Mouse (Mus musculus) heart, embryonic 15.5 days (tissue): ENCODE data around the gene Ccdc173. TPM values are rescaled to one million over a fixed set of nuclear protein-coding genes. Genes with fewer than 3 reads are reported as not detected.
A peak's percentile ranks its signal among the peaks of the same experiment; 100 is the strongest.

Experiments
- ATAC-seq: fragments of 200-750 bp; cut with Nextera tagmentation; replicated peaks from 2 replicates; pipeline ENCODE4 v1.8.0; 2017; ENCODE audit warnings: low read depth, moderate TSS enrichment; ENCODE audit not compliant: insufficient number of reproducible peaks, insufficient read depth, low FRiP score
- H3K27ac ChIP-seq: fragments of 300-500 bp; sonication (generic); 2 replicates; pipeline ENCODE4 v1.5.1; 2015; ENCODE audit warnings: mild to moderate bottlenecking, inconsistent platforms
- H3K27me3 ChIP-seq: fragments of 300-500 bp; sonication (generic); 2 replicates; pipeline ENCODE4 v1.6.1; 2015; ENCODE audit warnings: inconsistent platforms
- H3K36me3 ChIP-seq: fragments of 300-500 bp; sonication (generic); 2 replicates; pipeline ENCODE4 v1.6.1; 2015; ENCODE audit warnings: mild to moderate bottlenecking, inconsistent platforms
- H3K4me1 ChIP-seq: fragments of 300-500 bp; sonication (generic); replicated peaks from 2 replicates; pipeline ENCODE4 v1.6.1; 2015; ENCODE audit warnings: inconsistent platforms
- H3K4me2 ChIP-seq: fragments of 300-500 bp; sonication (generic); 2 replicates; pipeline ENCODE4 v1.6.1; 2015; ENCODE audit warnings: inconsistent platforms, mild to moderate bottlenecking, moderate library complexity
- H3K4me3 ChIP-seq: fragments of 300-500 bp; sonication (generic); 2 replicates; pipeline ENCODE4 v1.5.1; 2015; ENCODE audit warnings: mild to moderate bottlenecking, inconsistent platforms
- H3K9ac ChIP-seq: fragments of 300-500 bp; sonication (generic); 2 replicates; pipeline ENCODE4 v1.6.1; 2015; ENCODE audit warnings: mild to moderate bottlenecking, inconsistent platforms
- H3K9me3 ChIP-seq: fragments of 300-500 bp; sonication (generic); replicated peaks from 2 replicates; pipeline ENCODE4 v1.6.1; 2016; ENCODE audit warnings: inconsistent platforms
- WGBS: fragments of 180-500 bp; shearing (Covaris S2); methylation state at CpG from one replicate; pipeline ENCODE4 v1.1.7; 2015; ENCODE audit warnings: mixed read lengths; 5-methylcytosine and 5-hydroxymethylcytosine counted together
- polyA plus RNA-seq: library from polyadenylated mRNA; unstranded; fragments of >200 nt; fragmentation: Nextera tagmentation; extraction: Ambion mirVana; gene quantifications from 2 replicates; pipeline ENCODE4 v1.2.1, GENCODE M21; 2015

Ccdc173 gene
- polyA plus RNA-seq, 1 experiment from 2014 or later = 1.7 TPM

GRCm38 (mm10) chr2:69778836-69779177 lies 10.6 kb downstream of the Ccdc173 start:
- Histone ChIP-seq H3K27ac (no peak overlapping the region), H3K4me1 (no peaks in the 10 kb centered on the region), H3K4me2 (no peak overlapping the region), H3K27me3 (no peaks in the 10 kb centered on the region), H3K9ac (no peak overlapping the region; the same call in 1 of the 2 replicates), H3K4me3 (no peak overlapping the region), H3K9me3 (no peaks in the 10 kb centered on the region), H3K36me3 (no peaks in the 10 kb centered on the region)
- ATAC-seq = no peak
- WGBS = 43% methylated on average over 5 of the region's 5 CpGs

GRCm38 (mm10) chr2:69777985-69778835 lies 11.2 kb downstream of the Ccdc173 start:
- Histone ChIP-seq H3K27ac (no peak overlapping the region), H3K27me3 (no peaks in the 10 kb centered on the region), H3K4me1 (no peaks in the 10 kb centered on the region), H3K9ac (no peak overlapping the region; the same call in 1 of the 2 replicates), H3K4me2 (no peak overlapping the region), H3K36me3 (no peaks in the 10 kb centered on the region), H3K4me3 (no peak overlapping the region), H3K9me3 (no peaks in the 10 kb centered on the region)
- ATAC-seq = no peak
- WGBS = 64% methylated on average over 7 of the region's 7 CpGs

- H3K27me3 ChIP-seq = no peaks in the 10 kb centered on the region
- no peak overlapping the region for H3K9ac ChIP-seq
- H3K4me1 ChIP-seq = no peaks in the 10 kb centered on the region
- H3K4me2 ChIP-seq = no peak overlapping the region
- ATAC-seq = no peak
- H3K4me3 ChIP-seq = no peak overlapping the region
- no peaks in the 10 kb centered on the region for H3K36me3 ChIP-seq
- WGBS = 89% methylated on average over 3 of the region's 3 CpGs
- no peak overlapping the region for H3K27ac ChIP-seq
- H3K9me3 ChIP-seq = no peaks in the 10 kb centered on the region
These were observed 16.0 kb downstream of the Ccdc173 start for GRCm38 (mm10) chr2:69773331-69773730.

GRCm38 (mm10) chr2:69764716-69765115 lies 24.7 kb downstream of the Ccdc173 start:
- H3K4me2 ChIP-seq = no peak overlapping the region
- H3K9me3 ChIP-seq = no peaks in the 10 kb centered on the region
- H3K4me1 ChIP-seq = no peaks in the 10 kb centered on the region
- H3K36me3 ChIP-seq = no peaks in the 10 kb centered on the region
- no peak overlapping the region for H3K4me3 ChIP-seq
- WGBS = 87% methylated on average over 1 of the region's 1 CpGs
- ATAC-seq = no peak
- H3K27ac ChIP-seq = no peak overlapping the region
- no peak overlapping the region for H3K9ac ChIP-seq
- H3K27me3 ChIP-seq = no peaks in the 10 kb centered on the region

GRCm38 (mm10) chr2:69763340-69763739 lies 26.0 kb downstream of the Ccdc173 start:
- no peaks in the 10 kb centered on the region for H3K36me3 ChIP-seq
- no peak overlapping the region for H3K27ac ChIP-seq
- H3K9me3 ChIP-seq = no peaks in the 10 kb centered on the region
- ATAC-seq = no peak
- 89% methylated on average over 4 of the region's 4 CpGs for WGBS
- no peak overlapping the region for H3K4me2 ChIP-seq
- H3K9ac ChIP-seq = no peak overlapping the region
- H3K4me3 ChIP-seq = no peak overlapping the region
- H3K27me3 ChIP-seq = no peaks in the 10 kb centered on the region
- H3K4me1 ChIP-seq = no peaks in the 10 kb centered on the region

DNA sequence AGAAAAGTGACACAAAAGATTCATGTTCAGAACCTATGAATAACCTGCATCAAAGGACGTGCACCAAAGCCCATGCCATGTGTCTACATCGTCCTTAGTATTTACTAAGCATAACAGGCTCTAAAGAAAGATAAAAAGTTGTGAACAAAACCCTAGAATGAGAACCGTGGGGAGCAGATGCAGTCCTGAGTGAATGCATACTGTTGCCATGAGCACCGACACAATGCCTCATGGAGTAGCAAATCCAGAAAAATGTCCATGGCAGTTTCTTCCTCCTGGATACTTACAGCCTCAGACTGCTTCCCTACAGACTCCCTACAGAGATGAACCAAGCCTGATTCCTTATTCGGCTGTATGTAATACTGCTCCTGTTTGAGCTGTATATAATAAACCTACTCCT lies 28.4 kb downstream of the Ccdc173 start:
- Histone ChIP-seq H3K36me3 (no peaks in the 10 kb centered on the region), H3K4me2 (no peak overlapping the region), H3K27me3 (no peaks in the 10 kb centered on the region), H3K27ac (no peak overlapping the region), H3K9me3 (no peaks in the 10 kb centered on the region), H3K4me3 (no peak overlapping the region), H3K4me1 (no peaks in the 10 kb centered on the region), H3K9ac (no peak overlapping the region)
- ATAC-seq = no peak
- WGBS = 75% methylated on average over 5 of the region's 5 CpGs

GRCm38 (mm10) chr2:69745091-69745490 lies 44.3 kb downstream of the Ccdc173 start:
- no peaks in the 10 kb centered on the region for H3K9me3 ChIP-seq
- no peak overlapping the region for H3K4me2 ChIP-seq
- no peak overlapping the region for H3K27ac ChIP-seq
- no peaks in the 10 kb centered on the region for H3K27me3 ChIP-seq
- H3K4me1 ChIP-seq = no peaks in the 10 kb centered on the region
- no peak overlapping the region for H3K4me3 ChIP-seq
- no peak overlapping the region for H3K9ac ChIP-seq
- WGBS = 89% methylated on average over 1 of the region's 1 CpGs
- no peak for ATAC-seq
- H3K36me3 ChIP-seq = peaks cover 68% of the 10 kb centered on the region

DNA sequence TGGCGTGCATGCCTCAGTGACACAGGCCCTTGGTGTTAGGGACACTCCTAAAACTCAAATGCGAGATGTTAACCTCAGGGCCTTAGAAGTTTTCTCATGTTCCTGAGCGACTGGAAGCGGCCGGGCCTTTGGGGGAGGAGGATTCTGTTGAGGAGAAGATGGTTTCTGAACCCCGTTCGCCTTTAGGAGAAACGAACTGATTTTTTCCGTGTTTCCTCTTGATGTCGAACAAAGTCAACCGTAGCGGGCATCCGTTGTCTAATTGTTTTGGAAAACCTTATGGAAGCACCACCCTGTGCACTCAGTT lies 65.9 kb downstream of the Ccdc173 start:
- WGBS = 0% methylated on average over 13 of the region's 13 CpGs
- Histone ChIP-seq H3K27me3 (no peaks in the 10 kb centered on the region), H3K9me3 (no peaks in the 10 kb centered on the region), H3K4me2 (peak overlapping the region; percentile 72), H3K4me3 (peak overlapping the region; percentile 98), H3K27ac (peak overlapping the region; percentile 94), H3K9ac (peak overlapping the region; percentile 89), H3K4me1 (peaks cover 11% of the 10 kb centered on the region), H3K36me3 (no peaks in the 10 kb centered on the region)
- no peak for ATAC-seq

GRCm38 (mm10) chr2:69722650-69723518 lies 66.5 kb downstream of the Ccdc173 start:
- Histone ChIP-seq H3K27me3 (no peaks in the 10 kb centered on the region; the same call in 1 of the 2 replicates), H3K9ac (peak overlapping the region; percentile 89), H3K4me3 (peak overlapping the region; percentile 98), H3K4me2 (peak overlapping the region; percentile 72), H3K9me3 (no peaks in the 10 kb centered on the region), H3K27ac (peak overlapping the region; percentile 94), H3K4me1 (peaks cover 11% of the 10 kb centered on the region), H3K36me3 (no peaks in the 10 kb centered on the region)
- WGBS = under 1% methylated on average over 75 of the region's 91 CpGs
- ATAC-seq = peak; percentile 94

DNA sequence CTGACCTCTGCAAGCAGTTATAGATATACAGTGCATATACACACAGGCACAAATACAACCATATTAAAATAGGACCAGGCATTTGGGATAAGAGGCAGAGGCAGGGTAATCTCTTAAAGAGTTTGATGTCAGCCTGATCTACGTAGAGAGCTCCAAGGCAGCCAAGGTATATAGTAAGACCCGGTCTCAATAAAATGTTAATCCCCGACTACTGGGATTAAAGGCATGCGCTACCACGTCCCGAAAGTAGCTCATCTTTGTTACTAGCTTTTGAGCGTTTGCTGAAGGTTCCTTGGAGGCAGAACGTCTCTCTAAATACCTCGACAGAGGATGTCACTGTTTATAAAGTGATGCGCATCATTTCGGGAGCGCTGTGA lies 67.1 kb downstream of the Ccdc173 start, which contains the start of gene Ppig:
Gene Ppig (plus strand): TSS at position 273 of the 377 bp plus-strand sequence.
- Histone ChIP-seq H3K9ac (peak within 1 kb of the TSS; percentile 89), H3K4me3 (peak within 1 kb of the TSS; percentile 98)
- no peak for ATAC-seq

DNA sequence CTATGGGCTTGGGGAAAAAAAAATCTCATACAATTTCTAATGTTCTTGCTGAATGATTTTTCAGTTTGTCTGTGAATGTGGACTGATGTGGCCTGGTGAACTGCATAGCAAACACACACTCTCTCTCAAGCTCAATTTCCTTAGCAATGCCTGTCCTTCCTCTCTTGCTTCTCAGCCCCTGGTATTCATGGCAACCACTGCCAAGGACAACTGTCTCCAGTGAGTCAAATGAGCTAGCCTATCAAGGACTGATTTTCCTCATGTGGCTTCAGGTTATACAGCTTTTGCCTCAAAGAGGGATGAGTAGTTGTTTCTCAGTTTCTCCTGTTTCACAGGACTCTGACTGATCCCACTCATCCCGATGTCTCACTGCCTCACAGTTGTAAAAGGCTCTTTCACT lies 70.3 kb downstream of the Ccdc173 start:
- H3K4me1 ChIP-seq = peaks cover 3% of the 10 kb centered on the region
- no peak overlapping the region for H3K27ac ChIP-seq
- ATAC-seq = no peak
- WGBS = 84% methylated on average over 1 of the region's 1 CpGs
- no peak overlapping the region for H3K4me3 ChIP-seq
- H3K36me3 ChIP-seq = no peaks in the 10 kb centered on the region
- peaks cover 3% of the 10 kb centered on the region for H3K27me3 ChIP-seq
- H3K4me2 ChIP-seq = no peak overlapping the region
- H3K9me3 ChIP-seq = no peaks in the 10 kb centered on the region
- H3K9ac ChIP-seq = no peak overlapping the region

More for the DNA sequence above, 67.1 kb downstream of the Ccdc173 start, which contains the start of gene Ppig:
- Histone ChIP-seq H3K27me3 (no peaks in the 10 kb centered on the region; the same call in 1 of the 2 replicates), H3K36me3 (no peaks in the 10 kb centered on the region), H3K9me3 (no peaks in the 10 kb centered on the region), H3K4me1 (peaks cover 11% of the 10 kb centered on the region), H3K4me2 (peak within 1 kb of the TSS; percentile 72), H3K27ac (peak within 1 kb of the TSS; percentile 94)
- WGBS = 5% methylated on average over 12 of the region's 12 CpGs
